Mouse (Mus musculus): ENCODE measurements around the gene Ttc24.

DNA sequence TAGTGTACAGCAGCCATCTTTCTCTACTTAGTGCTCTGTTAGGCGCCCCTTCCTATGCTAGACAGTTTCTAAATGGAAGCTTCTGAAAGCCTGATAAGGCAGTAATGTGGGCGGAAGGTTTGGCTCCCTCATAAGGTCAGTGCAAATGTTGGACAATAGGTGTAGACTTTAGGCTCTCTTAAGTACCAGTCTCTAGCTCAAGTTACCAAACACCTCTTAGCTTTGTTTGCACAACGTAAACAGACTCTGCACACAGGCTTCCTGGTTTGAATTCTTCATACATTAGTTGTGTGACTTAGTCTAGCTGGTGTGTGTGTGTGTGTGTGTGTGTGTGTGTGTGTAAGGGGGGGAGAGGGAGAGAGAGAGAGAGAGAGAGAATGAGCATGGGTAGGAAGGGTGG, 28.6 kb downstream of the Ttc24 start:
- TF ChIP-seq CTCF (IDR thresholded peaks at IDR 0.05): no peak
- no peak for TF ChIP-seq EP300 (IDR thresholded peaks at IDR 0.05; ENCODE audit: insufficient read depth, low read depth, low read length)

Data from heart, adult 2 months (tissue).